Mouse (Mus musculus) liver, adult 2 months (tissue): ENCODE measurements around the gene Taf9b. TPM values are rescaled to one million over a fixed set of nuclear protein-coding genes. Genes with fewer than 3 reads are reported as not detected.

Experiments used
- DNase-seq: peaks from one replicate; pipeline ENCODE4 v3.0.0-alpha.2; 2011; ENCODE audit warnings: low read depth, low spot score; ENCODE audit errors: extremely low read depth
- H3K27ac ChIP-seq: fragments of 200-500 bp; replicated peaks from 2 replicates; pipeline ENCODE4 v1.5.1; 2012; ENCODE audit warnings: low read depth, mild to moderate bottlenecking, control low read depth, inconsistent platforms, low read length; ENCODE audit not compliant: insufficient read depth
- H3K27me3 ChIP-seq: fragments of 200-500 bp; 2 replicates; pipeline ENCODE4 v1.6.1; 2012; ENCODE audit warnings: mild to moderate bottlenecking, moderate library complexity, low read length, inconsistent platforms; ENCODE audit not compliant: control insufficient read depth, insufficient read depth
- H3K36me3 ChIP-seq: fragments of 200-500 bp; 2 replicates; pipeline ENCODE4 v1.6.1; 2012; ENCODE audit warnings: low read length, inconsistent platforms; ENCODE audit not compliant: control insufficient read depth, insufficient read depth
- H3K4me1 ChIP-seq: fragments of 200-500 bp; 2 replicates; pipeline ENCODE4 v1.6.1; 2011; ENCODE audit warnings: low read length; ENCODE audit not compliant: control insufficient read depth, insufficient read depth
- H3K4me3 ChIP-seq: fragments of 200-500 bp; 2 replicates; pipeline ENCODE4 v1.5.1; 2011; ENCODE audit warnings: low read depth, mild to moderate bottlenecking, control low read depth, low read length, moderate library complexity; ENCODE audit not compliant: insufficient read depth
- H3K79me2 ChIP-seq: fragments of 200-500 bp; 2 replicates; pipeline ENCODE4 v1.6.1; 2012; ENCODE audit warnings: inconsistent platforms, mild to moderate bottlenecking, low read length, moderate library complexity; ENCODE audit not compliant: control insufficient read depth, insufficient read depth
- H3K9ac ChIP-seq: fragments of 200-500 bp; 2 replicates; pipeline ENCODE4 v1.6.1; 2012; ENCODE audit warnings: low read depth, mild to moderate bottlenecking, control low read depth, inconsistent platforms, low read length
- CTCF ChIP-seq: fragments of 200-500 bp; IDR thresholded peaks from 2 replicates; pipeline ENCODE4 v1.5.1; 2011; ENCODE audit warnings: low read depth, low read length, control low read depth
- POLR2A ChIP-seq: fragments of 200-500 bp; IDR thresholded peaks from 2 replicates; pipeline ENCODE4 v1.6.1; 2011; ENCODE audit warnings: low read length, control low read depth; ENCODE audit not compliant: insufficient read depth; ENCODE audit errors: extremely low read depth
- WGBS: fragments of 180-500 bp; shearing (Covaris S2); methylation state at CpG from one replicate; pipeline ENCODE4 v1.1.7; 2018; 5-methylcytosine and 5-hydroxymethylcytosine counted together
- polyA plus RNA-seq: library from polyadenylated mRNA; depleted of rRNA; stranded (reverse); fragments of >200 nt; gene quantifications from 2 replicates; pipeline ENCODE4 v1.2.3, GENCODE M21; 2012
- total RNA-seq: library from RNA; depleted of rRNA; stranded (reverse); fragments of >200 nt; gene quantifications from 2 replicates; pipeline ENCODE4 v1.2.3, GENCODE M21; 2014

Gene Taf9b
- total and polyA plus RNA-seq, 2 experiments: 0.40 to 0.83 TPM

GRCm38 (mm10) chrX:106190091-106190490 is 30.9 kb downstream of the Taf9b start:
- TF ChIP-seq CTCF: no peak
- TF ChIP-seq POLR2A: no peak
- DNase-seq: peak; percentile 74
- H3K9ac ChIP-seq: no peak overlapping the region
- H3K79me2 ChIP-seq: peaks cover 11% of the 10 kb centered on the region; the same call in 1 of the 2 replicates
- no peaks in the 10 kb centered on the region for H3K27me3 ChIP-seq
- H3K4me1 ChIP-seq: peaks cover 19% of the 10 kb centered on the region; the same call in 1 of the 2 replicates
- H3K4me3 ChIP-seq: no peak overlapping the region
- no peak overlapping the region for H3K27ac ChIP-seq
- peaks cover 25% of the 10 kb centered on the region for H3K36me3 ChIP-seq
- 8% methylated on average over 4 of the region's 4 CpGs for WGBS

- no peak overlapping the region for H3K9ac ChIP-seq
- H3K36me3 ChIP-seq: peaks cover 22% of the 10 kb centered on the region
- TF ChIP-seq POLR2A: no peak
- no peak for TF ChIP-seq CTCF
- no peak for DNase-seq
- no peak overlapping the region for H3K4me3 ChIP-seq
- H3K27ac ChIP-seq: peak overlapping the region; percentile 19; the same call in 1 of the 2 replicates
- H3K79me2 ChIP-seq: peaks cover 11% of the 10 kb centered on the region; the same call in 1 of the 2 replicates
- H3K4me1 ChIP-seq: peaks cover 19% of the 10 kb centered on the region; the same call in 1 of the 2 replicates
- H3K27me3 ChIP-seq: no peaks in the 10 kb centered on the region
- 28% methylated on average over 5 of the region's 5 CpGs for WGBS
These were observed 31.6 kb downstream of the Taf9b start for GRCm38 (mm10) chrX:106189356-106189755.

GRCm38 (mm10) chrX:106187737-106188136 is 33.2 kb downstream of the Taf9b start:
- Histone ChIP-seq H3K36me3 (peaks cover 15% of the 10 kb centered on the region), H3K27me3 (no peaks in the 10 kb centered on the region), H3K27ac (peak overlapping the region; percentile 98), H3K4me3 (peak overlapping the region; percentile 71), H3K4me1 (peaks cover 19% of the 10 kb centered on the region; the same call in 1 of the 2 replicates), H3K9ac (peak overlapping the region; percentile 89), H3K79me2 (peaks cover 11% of the 10 kb centered on the region; the same call in 1 of the 2 replicates)
- WGBS: under 1% methylated on average over 12 of the region's 12 CpGs
- DNase-seq: peak; percentile 76
- no peak for TF ChIP-seq POLR2A
- no peak for TF ChIP-seq CTCF

- H3K27me3 ChIP-seq: no peaks in the 10 kb centered on the region
- H3K4me1 ChIP-seq: peaks cover 19% of the 10 kb centered on the region; the same call in 1 of the 2 replicates
- WGBS: under 1% methylated on average over 31 of the region's 55 CpGs
These were observed 34.0 kb downstream of the Taf9b start, which contains the start of gene Pgk1 for GRCm38 (mm10) chrX:106186713-106187649. Pgk1 (plus strand) TSS chrX:106187100.

GRCm38 (mm10) chrX:106185706-106186105 is 35.3 kb downstream of the Taf9b start:
- Histone ChIP-seq H3K27me3 (no peaks in the 10 kb centered on the region), H3K79me2 (peaks cover 11% of the 10 kb centered on the region; the same call in 1 of the 2 replicates), H3K4me3 (no peak overlapping the region), H3K9ac (no peak overlapping the region), H3K27ac (no peak overlapping the region; the same call in 1 of the 2 replicates), H3K4me1 (peaks cover 19% of the 10 kb centered on the region; the same call in 1 of the 2 replicates), H3K36me3 (peaks cover 5% of the 10 kb centered on the region)
- WGBS: 41% methylated on average over 5 of the region's 5 CpGs
- DNase-seq: no peak
- TF ChIP-seq POLR2A (no peak), CTCF (no peak)

More at GRCm38 (mm10) chrX:106186713-106187649, 34.0 kb downstream of the Taf9b start, which contains the start of gene Pgk1:
- TF ChIP-seq CTCF (0 out of 2 replicates have a peak, but pooled peaks have one; percentile 11), POLR2A (0 out of 2 replicates have a peak, but pooled peaks have one; percentile 21)
- Histone ChIP-seq H3K27ac (peak within 1 kb of the TSS; percentile 98), H3K79me2 (peaks cover 11% of the 10 kb centered on the region; the same call in 1 of the 2 replicates), H3K36me3 (peaks cover 8% of the 10 kb centered on the region), H3K9ac (peak within 1 kb of the TSS; percentile 89), H3K4me3 (peak within 1 kb of the TSS; percentile 71)
- peak; percentile 92 for DNase-seq
